Mouse (Mus musculus) lung, embryonic 16.5 days (tissue): ENCODE results near the gene Senp5. TPM values are rescaled to one million over a fixed set of nuclear protein-coding genes. Genes with fewer than 3 reads are reported as not detected.

ENCODE experiments used
- ATAC-seq: fragments of 200-750 bp; cut with Nextera tagmentation; 2 replicates; pipeline ENCODE4 v1.8.0; 2017; ENCODE audit warnings: low read depth, mild to moderate bottlenecking, moderate library complexity
- H3K27ac ChIP-seq: fragments of 300-500 bp; sonication (generic); 2 replicates; pipeline ENCODE4 v1.5.1; 2014; ENCODE audit warnings: mild to moderate bottlenecking, control low read depth, low read length
- H3K27me3 ChIP-seq: fragments of 300-500 bp; sonication (generic); 2 replicates; pipeline ENCODE4 v1.6.1; 2014; ENCODE audit warnings: low read depth, low read length, mixed read lengths; ENCODE audit not compliant: control insufficient read depth, insufficient read depth
- H3K36me3 ChIP-seq: fragments of 300-500 bp; sonication (generic); 2 replicates; pipeline ENCODE4 v1.6.1; 2014; ENCODE audit warnings: low read length; ENCODE audit not compliant: control insufficient read depth, insufficient read depth
- H3K4me1 ChIP-seq: fragments of 300-500 bp; sonication (generic); replicated peaks from 2 replicates; pipeline ENCODE4 v1.6.1; 2014; ENCODE audit warnings: low read length, mixed read lengths; ENCODE audit not compliant: control insufficient read depth, insufficient read depth
- H3K4me2 ChIP-seq: fragments of 300-500 bp; sonication (generic); 2 replicates; pipeline ENCODE4 v1.6.1; 2014; ENCODE audit warnings: low read depth, low read length, control low read depth
- H3K4me3 ChIP-seq: fragments of 300-500 bp; sonication (generic); 2 replicates; pipeline ENCODE4 v1.5.1; 2014; ENCODE audit warnings: mild to moderate bottlenecking, low read length, control low read depth
- H3K9ac ChIP-seq: fragments of 300-500 bp; sonication (generic); 2 replicates; pipeline ENCODE4 v1.6.1; 2014; ENCODE audit warnings: low read length, control low read depth
- H3K9me3 ChIP-seq: fragments of 300-500 bp; sonication (generic); 2 replicates; pipeline ENCODE4 v1.6.1; 2016; ENCODE audit warnings: low read length; ENCODE audit not compliant: control insufficient read depth
- WGBS: fragments of 180-500 bp; shearing (Covaris S2); extraction: QIAGEN DNeasy Blood & Tissue Kit; methylation state at CpG from one replicate; pipeline ENCODE4 v1.1.7; 2014; 5-methylcytosine and 5-hydroxymethylcytosine counted together
- microRNA-seq: library from miRNA; unstranded; fragments of <30 nt; microRNA quantifications from one replicate; pipeline ENCODE4, GENCODE M21; 2016
- polyA plus RNA-seq: library from polyadenylated mRNA; unstranded; fragments of >200 nt; fragmentation: Nextera tagmentation; extraction: Ambion mirVana; gene quantifications from 2 replicates; pipeline ENCODE4 v1.2.1, GENCODE M21; 2015

Senp5 gene
- polyA plus RNA-seq, 1 experiment from 2014 or later = 11.8 TPM

DNA sequence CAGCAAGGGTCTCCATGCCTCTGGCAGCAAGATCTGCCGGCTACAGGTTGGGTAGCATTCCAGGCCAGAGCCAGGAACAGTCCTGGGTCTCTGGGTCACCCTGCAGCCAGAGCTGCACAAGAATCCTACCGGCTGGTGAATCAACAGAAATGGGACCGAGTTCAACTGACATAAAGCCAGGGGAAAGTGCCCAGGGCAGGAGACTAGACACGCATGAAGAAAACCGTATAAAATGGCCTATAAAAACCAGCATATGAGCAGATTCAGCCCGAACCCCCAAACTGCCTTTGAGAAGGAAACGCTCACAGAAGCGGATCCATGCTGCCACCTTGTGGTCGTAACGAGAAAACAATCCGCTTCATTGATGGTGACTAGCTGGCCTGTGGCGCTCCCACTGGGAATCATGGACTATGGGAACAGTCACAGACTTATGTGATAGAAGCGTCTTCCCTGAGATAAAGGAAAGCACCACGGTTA lies 84.8 kb downstream of the Senp5 start:
- Histone ChIP-seq H3K27me3 (no peaks in the 10 kb centered on the region), H3K27ac (no peak overlapping the region), H3K9me3 (no peaks in the 10 kb centered on the region), H3K9ac (peak overlapping the region; percentile 55), H3K4me2 (peak overlapping the region; percentile 55), H3K4me3 (peak overlapping the region; percentile 22; the same call in 1 of the 2 replicates), H3K4me1 (peaks cover 5% of the 10 kb centered on the region), H3K36me3 (no peaks in the 10 kb centered on the region)
- peak; percentile 62 for ATAC-seq
- 2% methylated on average over 14 of the region's 14 CpGs for WGBS

DNA sequence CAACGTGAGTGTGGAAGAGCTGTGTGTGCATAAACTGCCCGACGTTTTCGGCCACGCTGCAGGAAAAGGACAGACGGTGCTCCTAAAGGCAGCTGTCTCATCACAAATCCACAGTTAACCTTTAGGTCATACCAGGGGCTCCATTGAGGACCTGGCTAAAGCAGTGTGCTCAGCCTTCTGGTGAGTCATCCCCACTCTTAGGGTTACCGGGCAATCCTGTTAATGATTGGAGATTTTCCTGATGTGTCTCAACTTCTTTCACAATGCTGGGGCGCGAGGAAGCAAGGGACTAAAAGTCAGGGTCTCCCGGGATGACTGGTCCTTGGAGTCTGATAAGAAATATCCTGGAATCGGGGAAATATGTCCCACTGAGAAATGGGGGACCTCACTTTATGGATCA lies 85.3 kb downstream of the Senp5 start:
- peak overlapping the region; percentile 55; the same call in 1 of the 2 replicates for H3K4me2 ChIP-seq
- no peak for ATAC-seq
- H3K9me3 ChIP-seq = no peaks in the 10 kb centered on the region
- WGBS = 41% methylated on average over 11 of the region's 11 CpGs
- H3K36me3 ChIP-seq = no peaks in the 10 kb centered on the region
- H3K4me3 ChIP-seq = no peak overlapping the region
- peak overlapping the region; percentile 55 for H3K9ac ChIP-seq
- no peak overlapping the region for H3K27ac ChIP-seq
- peaks cover 5% of the 10 kb centered on the region for H3K4me1 ChIP-seq
- no peaks in the 10 kb centered on the region for H3K27me3 ChIP-seq

DNA sequence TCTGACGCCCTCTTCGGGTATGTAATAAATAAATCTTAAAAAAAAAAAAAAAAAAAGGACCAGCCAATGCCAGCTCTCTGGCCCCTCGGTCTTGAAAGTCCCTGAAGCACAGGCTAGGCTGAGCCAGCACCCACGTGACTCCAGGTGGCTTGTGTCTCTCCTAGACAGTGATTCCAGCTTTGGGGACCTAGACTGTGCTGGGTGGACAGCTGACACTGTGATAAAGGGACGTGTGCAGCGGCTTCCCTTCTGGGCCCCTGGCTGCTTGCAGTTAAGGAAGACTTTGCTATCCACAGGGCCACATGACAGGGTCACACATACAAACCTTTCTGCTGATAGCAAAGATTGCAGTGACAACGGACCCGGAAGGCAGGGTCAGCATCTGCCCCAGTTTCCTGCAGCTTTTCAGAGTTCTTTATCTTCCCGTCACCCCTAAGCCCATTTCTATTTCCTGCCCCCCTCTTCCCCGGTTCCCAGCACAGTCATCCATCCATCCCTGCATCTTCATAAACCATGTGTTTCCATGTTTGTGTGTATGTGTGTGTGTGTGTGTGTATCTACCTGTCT lies 92.7 kb downstream of the Senp5 start:
- no peak for ATAC-seq
- WGBS = 42% methylated on average over 10 of the region's 10 CpGs
- Histone ChIP-seq H3K4me1 (peaks cover 5% of the 10 kb centered on the region; the same call in 1 of the 2 replicates), H3K27me3 (no peaks in the 10 kb centered on the region), H3K9me3 (no peaks in the 10 kb centered on the region), H3K9ac (no peak overlapping the region), H3K4me3 (no peak overlapping the region), H3K36me3 (no peaks in the 10 kb centered on the region), H3K27ac (no peak overlapping the region), H3K4me2 (no peak overlapping the region)

Small RNAs within 50 kb of the gene (microRNA-seq; reads per million reads assigned to microRNA genes)
- not detected for gene Gm26269

Other genes with a start within 250 kb of the Senp5 start
- gene Meltf, start 124.5 kb downstream of the Senp5 start, polyA plus RNA-seq = 0.13 and 0.18 TPM in 2 replicates
- gene Pigz, start 69.4 kb downstream of the Senp5 start, polyA plus RNA-seq = 0.33 and 0.40 TPM in 2 replicates
- gene 0610012G03Rik, start 54.8 kb downstream of the Senp5 start, polyA plus RNA-seq = 68.1 and 71.8 TPM in 2 replicates
- gene Ncbp2, start 54.8 kb downstream of the Senp5 start, polyA plus RNA-seq = 102 and 107 TPM in 2 replicates
- 33.1 and 36.5 TPM in 2 replicates for gene Pak2, start 76.1 kb upstream of the Senp5 start, polyA plus RNA-seq
- gene Pigx, start 96.5 kb upstream of the Senp5 start, polyA plus RNA-seq = 84.6 and 85.1 TPM in 2 replicates
- 31.7 and 31.9 TPM in 2 replicates for gene Cep19, start 96.5 kb upstream of the Senp5 start, polyA plus RNA-seq
- gene Nrros, start 162.3 kb upstream of the Senp5 start, polyA plus RNA-seq = 45.8 and 51.1 TPM in 2 replicates
- gene Bex6, start 176.5 kb upstream of the Senp5 start, polyA plus RNA-seq = 0.28 TPM in 1 of 2 replicates, not detected in the other
- 5.0 and 5.2 TPM in 2 replicates for gene Fbxo45, start 243.9 kb upstream of the Senp5 start, polyA plus RNA-seq
- gene Wdr53, start 243.9 kb upstream of the Senp5 start, polyA plus RNA-seq = 19.0 and 19.8 TPM in 2 replicates